Mouse (Mus musculus): ENCODE data around the gene Hist1h2ab.

Hist1h2ab gene

GRCm38 (mm10) chr13:23792520-23792919 lies 41.6 kb downstream of the Hist1h2ab start:
- DNase-seq, result peak; percentile 68

DNA sequence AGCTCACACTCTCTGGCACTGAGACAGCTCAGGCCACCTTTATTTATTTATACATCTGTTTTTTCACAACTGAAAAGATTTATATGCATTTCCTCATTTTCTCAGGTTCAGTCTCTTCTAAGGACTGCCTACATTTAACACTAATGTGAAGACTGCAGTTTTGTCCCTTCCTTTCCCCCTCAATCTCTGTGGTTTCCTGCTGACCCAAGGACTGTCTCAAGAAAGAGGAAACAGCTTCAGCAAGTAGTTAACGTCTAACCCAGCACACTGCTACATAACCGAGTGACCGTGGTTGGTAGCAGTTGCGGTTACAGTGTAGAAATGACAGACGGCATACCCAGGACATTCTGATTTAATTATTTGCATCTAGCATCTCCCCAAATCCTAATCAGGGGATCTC lies 48.5 kb downstream of the Hist1h2ab start:
- DNase-seq, result no peak
